ENCODE assay signal across 8 mouse cellular contexts in the genomic region with DNA sequence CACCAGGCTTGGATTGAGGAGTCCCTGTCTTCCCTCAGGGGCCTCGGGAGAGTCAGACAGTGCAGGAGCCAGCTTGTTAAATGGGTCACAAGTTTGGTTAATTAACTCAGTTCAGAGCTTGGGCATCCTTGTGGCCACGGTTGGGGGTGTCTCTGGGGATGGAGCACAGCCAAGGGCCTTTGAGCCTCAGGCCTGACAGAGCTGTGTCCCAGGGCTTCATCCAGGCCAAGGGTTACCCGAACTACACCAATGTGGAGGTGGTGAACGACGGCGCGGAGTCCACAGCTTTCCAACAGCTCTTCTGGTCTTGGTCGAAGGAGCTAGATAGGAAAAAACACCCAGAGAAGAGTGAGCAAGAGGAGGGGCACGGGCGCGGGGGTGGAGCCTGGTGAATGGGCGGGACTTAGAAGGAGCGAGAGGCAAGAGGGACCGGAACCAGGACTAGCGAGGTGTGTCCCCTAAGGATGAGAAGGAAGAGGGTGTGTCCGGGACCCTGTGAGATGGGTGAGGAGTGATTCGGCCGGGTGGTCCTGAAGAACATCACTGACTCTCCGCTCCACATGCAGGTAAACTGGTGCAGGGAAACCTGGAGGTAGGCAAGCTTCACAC. TPM values are rescaled to one million over a fixed set of nuclear protein-coding genes. Genes with fewer than 3 reads are reported as not detected.
DNase-seq lines count a peak whose midpoint lies in the region; ATAC-seq lines count a peak whose summit lies in the region.

No protein-coding gene starts in this region.

- no peaks in the 10 kb centered on the region for H3K4me1 ChIP-seq in forebrain, embryonic 13.5 days
- no peaks in the 10 kb centered on the region for H3K4me1 ChIP-seq in forebrain, embryonic 16.5 days (replicated peaks; ENCODE audit: control insufficient read depth, insufficient read depth, low read length)
- peaks cover 18% of the 10 kb centered on the region for H3K4me1 ChIP-seq in lung, embryonic 15.5 days

- no peak overlapping the region for H3K27ac ChIP-seq in forebrain, embryonic 13.5 days
- H3K27ac ChIP-seq in forebrain, embryonic 16.5 days (ENCODE audit: low read length) = no peak overlapping the region
- H3K27ac ChIP-seq in lung, embryonic 15.5 days = no peak overlapping the region

- no peak overlapping the region for H3K9ac ChIP-seq in forebrain, embryonic 13.5 days
- H3K9ac ChIP-seq in forebrain, embryonic 16.5 days (replicated peaks; ENCODE audit: low read depth, low read length) = no peak overlapping the region
- no peak overlapping the region for H3K9ac ChIP-seq in lung, embryonic 15.5 days

- ATAC-seq in forebrain, embryonic 13.5 days = 0 out of 2 replicates have a peak, but pooled peaks have one; percentile 28
- ATAC-seq in forebrain, embryonic 16.5 days = no peak
- no peak for ATAC-seq in lung, embryonic 15.5 days (ENCODE audit: borderline replicate concordance, extremely low read depth, low FRiP score, low TSS enrichment)

- H3K4me2 ChIP-seq in forebrain, embryonic 13.5 days = no peak overlapping the region
- H3K4me2 ChIP-seq in forebrain, embryonic 16.5 days (ENCODE audit: low read length) = no peak overlapping the region
- peak overlapping the region; percentile 24; the same call in 1 of the 2 replicates for H3K4me2 ChIP-seq in lung, embryonic 15.5 days

- 33% methylated on average over 19 of the region's 19 CpGs for WGBS in forebrain, embryonic 13.5 days
- 26% methylated on average over 19 of the region's 19 CpGs for WGBS in forebrain, embryonic 16.5 days
- 36% methylated on average over 19 of the region's 19 CpGs for WGBS in lung, embryonic 15.5 days

- no peak overlapping the region for H3K4me3 ChIP-seq in forebrain, embryonic 13.5 days
- no peak overlapping the region for H3K4me3 ChIP-seq in forebrain, embryonic 16.5 days (replicated peaks; ENCODE audit: low read length)
- 0 out of 2 replicates have a peak overlapping the region, but pooled peaks have one; percentile 13 for H3K4me3 ChIP-seq in lung, embryonic 15.5 days

- DNase-seq in ES-CJ7 (ENCODE audit: low read depth, low spot score) = peak; percentile 76
- peak; percentile 95 for DNase-seq in kidney, adult 9 months
- no peak for DNase-seq in spleen, adult 18-20 months
- DNase-seq in ovary, postnatal 36 days (ENCODE audit: low spot score) = no peak
- no peak for DNase-seq in frontal cortex, postnatal 10 days (ENCODE audit: low spot score in 2 of 2)

- H3K9me3 ChIP-seq in forebrain, embryonic 13.5 days (replicated peaks) = no peaks in the 10 kb centered on the region
- H3K9me3 ChIP-seq in forebrain, embryonic 16.5 days (ENCODE audit: control insufficient read depth, low read length) = no peaks in the 10 kb centered on the region
- H3K9me3 ChIP-seq in lung, embryonic 15.5 days = no peaks in the 10 kb centered on the region

- no peaks in the 10 kb centered on the region for H3K36me3 ChIP-seq in forebrain, embryonic 13.5 days (ENCODE audit: poor library complexity, severe bottlenecking)
- no peaks in the 10 kb centered on the region for H3K36me3 ChIP-seq in forebrain, embryonic 16.5 days (ENCODE audit: control insufficient read depth, insufficient read depth)
- H3K36me3 ChIP-seq in lung, embryonic 15.5 days = no peaks in the 10 kb centered on the region

- H3K27me3 ChIP-seq in forebrain, embryonic 13.5 days = no peaks in the 10 kb centered on the region
- H3K27me3 ChIP-seq in forebrain, embryonic 16.5 days (replicated peaks; ENCODE audit: control insufficient read depth, insufficient read depth, low read length) = no peaks in the 10 kb centered on the region
- H3K27me3 ChIP-seq in lung, embryonic 15.5 days = no peaks in the 10 kb centered on the region

RNA-seq across cellular contexts. Expression of gene Vill, which starts 10.6 kb away (rescaled TPM):
- 3.9 and 4.3 TPM in 2 replicates for polyA plus RNA-seq in forebrain, embryonic 13.5 days (2015; fragmentation: Nextera tagmentation; extraction: Ambion mirVana)
- 1.5 and 2.8 TPM in 2 replicates for polyA plus RNA-seq in forebrain, embryonic 16.5 days (2015; fragmentation: Nextera tagmentation; extraction: Ambion mirVana)
- 39.4 and 40.2 TPM in 2 replicates for polyA plus RNA-seq in lung, embryonic 15.5 days (2015; fragmentation: Nextera tagmentation; extraction: Ambion mirVana)

RNA-seq across cellular contexts. Expression of gene Plcd1, which starts 30.2 kb away (rescaled TPM):
- polyA plus RNA-seq in forebrain, embryonic 13.5 days (2015; fragmentation: Nextera tagmentation; extraction: Ambion mirVana) = 8.4 and 12.2 TPM in 2 replicates
- 12.9 and 13.0 TPM in 2 replicates for polyA plus RNA-seq in forebrain, embryonic 16.5 days (2015; fragmentation: Nextera tagmentation; extraction: Ambion mirVana)
- polyA plus RNA-seq in lung, embryonic 15.5 days (2015; fragmentation: Nextera tagmentation; extraction: Ambion mirVana) = 15.5 and 17.7 TPM in 2 replicates

RNA-seq across cellular contexts. Expression of gene Dlec1, which starts 39.1 kb away (rescaled TPM):
- 0.57 and 0.86 TPM in 2 replicates for polyA plus RNA-seq in forebrain, embryonic 13.5 days (2015; fragmentation: Nextera tagmentation; extraction: Ambion mirVana)
- polyA plus RNA-seq in forebrain, embryonic 16.5 days (2015; fragmentation: Nextera tagmentation; extraction: Ambion mirVana) = 0.47 and 0.57 TPM in 2 replicates
- polyA plus RNA-seq in lung, embryonic 15.5 days (2015; fragmentation: Nextera tagmentation; extraction: Ambion mirVana) = 1.3 and 1.4 TPM in 2 replicates

Comparison
In these comparisons a context has a peak if more than half of its experiments do, and no peak if none do; other contexts are left out.
1. DNase-seq: peak in ES-CJ7 (single experiment) and kidney, adult 9 months (single experiment); none in spleen, adult 18-20 months (0 of 2), ovary, postnatal 36 days (single experiment) and frontal cortex, postnatal 10 days (0 of 2).